Mouse (Mus musculus): ENCODE measurements around the gene Agrn. TPM values are rescaled to one million over a fixed set of nuclear protein-coding genes. Genes with fewer than 3 reads are reported as not detected.

The Agrn gene
- polyA plus RNA-seq, 1 experiment from 2014 or later: 5.2 TPM

DNA sequence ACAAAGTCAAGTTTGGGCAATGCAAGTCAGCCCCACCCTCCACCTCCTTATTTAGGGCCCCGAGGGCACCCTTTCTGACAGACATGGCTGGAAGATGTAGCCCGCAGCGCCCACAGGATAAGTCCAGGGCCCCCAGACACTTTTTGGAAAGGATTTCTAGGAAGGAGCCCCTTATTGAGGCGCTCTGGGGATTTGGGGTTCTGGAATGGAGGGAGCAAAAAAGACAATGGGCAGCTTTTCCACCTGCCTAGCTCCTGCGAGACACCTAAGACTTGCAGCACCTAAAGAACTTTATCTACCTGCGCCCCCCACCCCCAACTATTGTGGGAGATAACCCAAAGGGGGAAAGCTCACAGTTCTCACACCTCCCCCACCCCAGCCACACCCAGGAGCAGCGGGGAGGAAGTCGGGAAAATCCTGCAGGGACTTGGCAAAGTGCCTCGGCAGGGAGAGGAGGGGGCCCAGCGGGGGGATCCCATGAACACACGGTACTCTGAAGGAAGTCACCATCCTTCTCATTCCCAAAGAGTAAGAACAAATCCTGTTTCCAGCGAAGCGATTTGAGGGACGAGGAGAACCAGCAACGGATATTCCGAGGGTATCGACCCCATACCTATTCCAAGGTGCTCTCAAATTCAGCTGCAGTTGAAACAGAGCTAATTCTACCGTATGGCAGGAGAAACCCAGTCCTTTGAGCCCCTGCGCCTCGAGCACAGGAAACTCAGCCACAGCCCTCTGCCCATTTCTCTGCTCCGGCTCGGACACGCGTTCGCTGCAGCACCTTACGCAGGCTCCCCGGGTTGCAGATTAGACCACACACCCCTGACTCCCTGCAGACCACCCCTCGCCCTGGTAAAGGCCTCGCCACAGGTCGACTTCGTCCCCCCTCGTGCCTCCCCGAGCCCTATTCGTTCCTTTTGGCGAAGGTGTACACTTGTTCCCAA, 1.1 kb downstream of the Agrn start:
- DNase-seq (peak; percentile 51), ATAC-seq (no peak)
- H3K36me3 ChIP-seq (replicated peaks; ENCODE audit: insufficient read depth, low read length): no peaks in the 10 kb centered on the region
- peak overlapping the region; percentile 78 for H3K9ac ChIP-seq (replicated peaks)
- peaks cover 22% of the 10 kb centered on the region for H3K27me3 ChIP-seq (ENCODE audit: insufficient read depth, low read length)
- H3K9me3 ChIP-seq (ENCODE audit: low read length): no peaks in the 10 kb centered on the region
- H3K4me3 ChIP-seq (ENCODE audit: low read depth, low read length): peak overlapping the region; percentile 87
- H3K4me1 ChIP-seq (ENCODE audit: insufficient read depth): peaks cover 36% of the 10 kb centered on the region
- peak overlapping the region; percentile 99 for H3K4me2 ChIP-seq (ENCODE audit: low read depth, low read length)
- 8% methylated on average over 35 of the region's 35 CpGs for WGBS (ENCODE audit: insufficient replicate concordance)
- no peak overlapping the region for H3K27ac ChIP-seq (ENCODE audit: low read depth)
- no peak for TF ChIP-seq EP300 (IDR thresholded peaks at IDR 0.05; ENCODE audit: low read depth)
- TF ChIP-seq CTCF (IDR thresholded peaks at IDR 0.05; ENCODE audit: low read depth): no peak

DNA sequence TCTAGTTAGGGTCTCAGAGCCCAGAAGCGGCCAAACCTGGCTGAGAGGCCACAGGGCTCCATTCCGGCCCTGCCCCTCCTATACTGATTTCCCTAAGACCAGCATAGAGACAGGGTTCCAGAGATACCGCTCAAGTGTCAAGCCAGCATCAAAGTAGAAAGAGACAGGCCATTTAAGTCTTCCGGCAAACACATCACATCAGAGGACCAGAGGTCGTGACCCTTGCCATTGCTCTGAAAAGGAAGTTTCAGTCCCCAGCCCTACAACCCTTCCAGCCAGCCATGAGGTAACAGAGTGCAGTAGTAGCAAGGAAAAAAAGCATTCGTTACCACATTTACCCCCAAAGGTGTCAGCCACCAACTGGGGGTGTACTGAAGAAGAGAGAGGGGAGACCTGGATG, 2.9 kb downstream of the Agrn start:
- Histone ChIP-seq H3K9me3 (ENCODE audit: low read length) (no peaks in the 10 kb centered on the region), H3K4me2 (ENCODE audit: low read depth, low read length) (no peak overlapping the region), H3K27ac (ENCODE audit: low read depth) (no peak overlapping the region), H3K4me3 (ENCODE audit: low read depth, low read length) (no peak overlapping the region), H3K27me3 (ENCODE audit: insufficient read depth, low read length) (peaks cover 22% of the 10 kb centered on the region), H3K9ac (replicated peaks) (no peak overlapping the region), H3K36me3 (replicated peaks; ENCODE audit: insufficient read depth, low read length) (no peaks in the 10 kb centered on the region), H3K4me1 (ENCODE audit: insufficient read depth) (peaks cover 37% of the 10 kb centered on the region)
- TF ChIP-seq EP300 (IDR thresholded peaks at IDR 0.05; ENCODE audit: low read depth) (no peak), CTCF (IDR thresholded peaks at IDR 0.05; ENCODE audit: low read depth) (no peak)
- 64% methylated on average over 6 of the region's 6 CpGs for WGBS (ENCODE audit: insufficient replicate concordance)
- DNase-seq (no peak), ATAC-seq (no peak)

DNA sequence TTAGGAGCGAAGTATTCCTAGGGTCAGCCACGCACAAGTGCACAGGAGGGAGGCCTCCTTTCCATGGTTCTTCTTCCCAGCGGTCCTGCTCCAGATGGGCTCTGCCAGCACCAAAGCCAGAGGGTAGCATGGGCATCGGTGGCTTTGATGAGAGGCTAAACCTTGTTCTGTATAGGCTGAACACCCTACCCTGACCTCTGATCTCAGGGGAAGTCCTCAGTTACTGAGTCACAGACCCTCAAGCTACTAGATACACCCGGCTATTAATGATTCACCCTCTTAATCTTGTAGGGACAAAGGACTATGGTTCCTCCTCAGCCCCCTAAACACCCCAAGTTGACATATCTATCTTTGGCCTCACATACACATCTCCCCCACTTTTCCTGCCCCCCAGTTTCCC, 3.4 kb downstream of the Agrn start:
- no peak overlapping the region for H3K27ac ChIP-seq (ENCODE audit: low read depth)
- H3K4me2 ChIP-seq (ENCODE audit: low read depth, low read length): no peak overlapping the region
- peaks cover 22% of the 10 kb centered on the region for H3K27me3 ChIP-seq (ENCODE audit: insufficient read depth, low read length)
- H3K9ac ChIP-seq (replicated peaks): no peak overlapping the region
- H3K36me3 ChIP-seq (replicated peaks; ENCODE audit: insufficient read depth, low read length): no peaks in the 10 kb centered on the region
- DNase-seq (no peak), ATAC-seq (no peak)
- H3K4me3 ChIP-seq (ENCODE audit: low read depth, low read length): no peak overlapping the region
- peaks cover 38% of the 10 kb centered on the region for H3K4me1 ChIP-seq (ENCODE audit: insufficient read depth)
- no peaks in the 10 kb centered on the region for H3K9me3 ChIP-seq (ENCODE audit: low read length)
- WGBS (ENCODE audit: insufficient replicate concordance): 71% methylated on average over 5 of the region's 5 CpGs
- TF ChIP-seq EP300 (IDR thresholded peaks at IDR 0.05; ENCODE audit: low read depth) (no peak), CTCF (IDR thresholded peaks at IDR 0.05; ENCODE audit: low read depth) (no peak)

GRCm38 (mm10) chr4:156193200-156193590, 4.1 kb downstream of the Agrn start:
- Histone ChIP-seq H3K9me3 (ENCODE audit: low read length) (no peaks in the 10 kb centered on the region), H3K4me2 (ENCODE audit: low read depth, low read length) (no peak overlapping the region), H3K36me3 (replicated peaks; ENCODE audit: insufficient read depth, low read length) (no peaks in the 10 kb centered on the region), H3K4me1 (ENCODE audit: insufficient read depth) (peaks cover 43% of the 10 kb centered on the region), H3K9ac (replicated peaks) (no peak overlapping the region), H3K27ac (ENCODE audit: low read depth) (no peak overlapping the region), H3K4me3 (ENCODE audit: low read depth, low read length) (no peak overlapping the region), H3K27me3 (ENCODE audit: insufficient read depth, low read length) (peaks cover 22% of the 10 kb centered on the region)
- ATAC-seq (no peak), DNase-seq (no peak)
- WGBS (ENCODE audit: insufficient replicate concordance): 45% methylated on average over 2 of the region's 2 CpGs
- no peak for TF ChIP-seq CTCF (IDR thresholded peaks at IDR 0.05; ENCODE audit: low read depth)
- TF ChIP-seq EP300 (IDR thresholded peaks at IDR 0.05; ENCODE audit: low read depth): no peak

- no peaks in the 10 kb centered on the region for H3K9me3 ChIP-seq (ENCODE audit: low read length)
- no peak overlapping the region for H3K9ac ChIP-seq (replicated peaks)
- H3K4me1 ChIP-seq (ENCODE audit: insufficient read depth): peaks cover 43% of the 10 kb centered on the region
- no peaks in the 10 kb centered on the region for H3K36me3 ChIP-seq (replicated peaks; ENCODE audit: insufficient read depth, low read length)
- H3K27me3 ChIP-seq (ENCODE audit: insufficient read depth, low read length): peaks cover 22% of the 10 kb centered on the region
- TF ChIP-seq EP300 (IDR thresholded peaks at IDR 0.05; ENCODE audit: low read depth): no peak
- TF ChIP-seq CTCF (IDR thresholded peaks at IDR 0.05; ENCODE audit: low read depth): no peak
- WGBS (ENCODE audit: insufficient replicate concordance): 67% methylated on average over 8 of the region's 8 CpGs
- no peak overlapping the region for H3K4me3 ChIP-seq (ENCODE audit: low read depth, low read length)
- ATAC-seq (no peak), DNase-seq (no peak)
- H3K4me2 ChIP-seq (ENCODE audit: low read depth, low read length): no peak overlapping the region
- H3K27ac ChIP-seq (ENCODE audit: low read depth): no peak overlapping the region
Observed at GRCm38 (mm10) chr4:156192421-156193199, 4.7 kb downstream of the Agrn start.

GRCm38 (mm10) chr4:156188811-156189323, 8.4 kb downstream of the Agrn start:
- DNase-seq: peak; percentile 47
- H3K4me2 ChIP-seq (ENCODE audit: low read depth, low read length): no peak overlapping the region
- peaks cover 30% of the 10 kb centered on the region for H3K4me1 ChIP-seq (ENCODE audit: insufficient read depth)
- no peak overlapping the region for H3K9ac ChIP-seq (replicated peaks)
- no peak for TF ChIP-seq CTCF (IDR thresholded peaks at IDR 0.05; ENCODE audit: low read depth)
- no peak for TF ChIP-seq EP300 (IDR thresholded peaks at IDR 0.05; ENCODE audit: low read depth)
- no peaks in the 10 kb centered on the region for H3K9me3 ChIP-seq (ENCODE audit: low read length)
- ATAC-seq: peak; percentile 46; the same call in 1 of the 2 replicates
- H3K36me3 ChIP-seq (replicated peaks; ENCODE audit: insufficient read depth, low read length): no peaks in the 10 kb centered on the region
- H3K27ac ChIP-seq (ENCODE audit: low read depth): no peak overlapping the region
- 58% methylated on average over 6 of the region's 6 CpGs for WGBS (ENCODE audit: insufficient replicate concordance)
- H3K4me3 ChIP-seq (ENCODE audit: low read depth, low read length): no peak overlapping the region
- no peaks in the 10 kb centered on the region for H3K27me3 ChIP-seq (ENCODE audit: insufficient read depth, low read length)
